Mouse (Mus musculus) embryonic facial prominence, embryonic 13.5 days (tissue): ENCODE measurements around the gene A26c2. TPM values are rescaled to one million over a fixed set of nuclear protein-coding genes. Genes with fewer than 3 reads are reported as not detected.

Source experiments
- ATAC-seq: fragments of 200-750 bp; cut with Nextera tagmentation; 2 replicates; pipeline ENCODE4 v1.8.0; 2017; ENCODE audit warnings: low read depth; ENCODE audit not compliant: insufficient number of reproducible peaks, insufficient read depth, low FRiP score, low TSS enrichment
- H3K27ac ChIP-seq: fragments of 300-500 bp; sonication (generic); 2 replicates; pipeline ENCODE4 v1.5.1; 2015; ENCODE audit warnings: moderate library complexity, mild to moderate bottlenecking, inconsistent platforms
- H3K27me3 ChIP-seq: fragments of 300-500 bp; sonication (generic); 2 replicates; pipeline ENCODE4 v1.6.1; 2015; ENCODE audit warnings: mild to moderate bottlenecking, inconsistent platforms
- H3K36me3 ChIP-seq: fragments of 300-500 bp; sonication (generic); 2 replicates; pipeline ENCODE4 v1.6.1; 2015; ENCODE audit warnings: mild to moderate bottlenecking, inconsistent platforms
- H3K4me1 ChIP-seq: fragments of 300-500 bp; sonication (generic); 2 replicates; pipeline ENCODE4 v1.6.1; 2015; ENCODE audit warnings: inconsistent platforms
- H3K4me2 ChIP-seq: fragments of 300-500 bp; sonication (generic); 2 replicates; pipeline ENCODE4 v1.6.1; 2015; ENCODE audit warnings: moderate library complexity, mild to moderate bottlenecking, inconsistent platforms
- H3K4me3 ChIP-seq: fragments of 300-500 bp; sonication (generic); 2 replicates; pipeline ENCODE4 v1.5.1; 2015; ENCODE audit warnings: mild to moderate bottlenecking, inconsistent platforms
- H3K9ac ChIP-seq: fragments of 300-500 bp; sonication (generic); 2 replicates; pipeline ENCODE4 v1.6.1; 2015; ENCODE audit warnings: mild to moderate bottlenecking, inconsistent platforms
- H3K9me3 ChIP-seq: fragments of 300-500 bp; sonication (generic); 2 replicates; pipeline ENCODE4 v1.6.1; 2016; ENCODE audit warnings: inconsistent platforms
- WGBS: fragments of 180-500 bp; shearing (Covaris S2); methylation state at CpG from one replicate; pipeline ENCODE4 v1.1.7; 2015; ENCODE audit warnings: mixed read lengths; 5-methylcytosine and 5-hydroxymethylcytosine counted together
- polyA plus RNA-seq: library from polyadenylated mRNA; unstranded; fragments of >200 nt; fragmentation: Nextera tagmentation; extraction: Ambion mirVana; gene quantifications from 2 replicates; pipeline ENCODE4 v1.2.1, GENCODE M21; 2015

The A26c2 gene
- polyA plus RNA-seq, result not detected in 2 replicates

GRCm38 (mm10) chr7:62823573-62823972 is at the start of gene A26c2:
A26c2 (minus strand) TSS chr7:62823673.
- H3K36me3 ChIP-seq, result no peaks in the 10 kb centered on the region
- no peak within 1 kb of the TSS for H3K4me3 ChIP-seq
- H3K9me3 ChIP-seq, result peaks cover 10% of the 10 kb centered on the region; the same call in 1 of the 2 replicates
- no peak within 1 kb of the TSS for H3K4me2 ChIP-seq
- no peak for ATAC-seq
- H3K27ac ChIP-seq, result no peak within 1 kb of the TSS
- H3K9ac ChIP-seq, result no peak within 1 kb of the TSS
- WGBS, result 78% methylated on average over 7 of the region's 7 CpGs
- no peaks in the 10 kb centered on the region for H3K4me1 ChIP-seq
- no peaks in the 10 kb centered on the region for H3K27me3 ChIP-seq

GRCm38 (mm10) chr7:62851471-62851870 is 28.0 kb upstream of the A26c2 start:
- H3K4me1 ChIP-seq, result no peaks in the 10 kb centered on the region
- H3K4me2 ChIP-seq, result no peak overlapping the region
- no peak overlapping the region for H3K4me3 ChIP-seq
- H3K9me3 ChIP-seq, result peaks cover 9% of the 10 kb centered on the region; the same call in 1 of the 2 replicates
- no peak for ATAC-seq
- no peaks in the 10 kb centered on the region for H3K36me3 ChIP-seq
- H3K27me3 ChIP-seq, result no peaks in the 10 kb centered on the region
- no peak overlapping the region for H3K9ac ChIP-seq
- no peak overlapping the region for H3K27ac ChIP-seq
